Mouse (Mus musculus): ENCODE data around the gene Anks4b. TPM values are rescaled to one million over a fixed set of nuclear protein-coding genes. Genes with fewer than 3 reads are reported as not detected.
A peak's percentile ranks its signal among the peaks of the same experiment; 100 is the strongest.

The Anks4b gene
- under 1 TPM; 0.10 TPM for total RNA-seq (2021)
- long read RNA-seq, experiment 1, result 0 reads
- long read RNA-seq, experiment 2, result 0 reads

DNA sequence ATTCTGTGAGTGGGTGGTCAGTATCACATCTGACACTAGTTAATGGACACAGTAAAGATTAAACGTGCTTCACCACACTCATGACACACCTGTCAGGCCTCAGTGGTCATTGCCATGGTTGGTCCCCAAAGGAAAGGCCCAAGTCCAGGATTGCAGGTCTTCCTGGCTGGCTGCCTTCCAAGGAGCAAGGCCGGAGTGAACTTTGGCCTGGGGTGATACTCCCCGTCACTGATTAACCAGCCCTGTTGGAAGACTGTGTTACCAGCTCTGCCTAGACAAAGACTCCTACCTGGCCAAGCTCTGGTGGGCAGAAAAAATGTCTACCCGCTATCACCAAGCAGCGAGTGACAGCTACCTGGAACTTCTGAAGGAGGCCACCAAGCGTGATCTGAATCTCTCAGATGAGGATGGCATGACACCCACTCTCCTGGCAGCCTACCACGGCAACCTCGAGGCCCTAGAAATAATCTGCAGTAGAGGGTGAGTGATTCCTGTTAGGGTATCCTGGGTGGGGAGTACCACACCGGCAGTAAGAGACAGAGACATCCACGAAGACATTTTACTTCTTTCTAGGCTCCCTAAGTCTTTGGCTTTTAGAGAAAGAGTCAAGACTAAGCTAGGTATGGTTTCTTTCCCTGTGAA lies at the start of gene Anks4b:
Gene Anks4b (plus strand): TSS at position 256 of the 642 bp plus-strand sequence.
- no peak for DNase-seq (ENCODE audit: low spot score in 2 of 2)

DNA sequence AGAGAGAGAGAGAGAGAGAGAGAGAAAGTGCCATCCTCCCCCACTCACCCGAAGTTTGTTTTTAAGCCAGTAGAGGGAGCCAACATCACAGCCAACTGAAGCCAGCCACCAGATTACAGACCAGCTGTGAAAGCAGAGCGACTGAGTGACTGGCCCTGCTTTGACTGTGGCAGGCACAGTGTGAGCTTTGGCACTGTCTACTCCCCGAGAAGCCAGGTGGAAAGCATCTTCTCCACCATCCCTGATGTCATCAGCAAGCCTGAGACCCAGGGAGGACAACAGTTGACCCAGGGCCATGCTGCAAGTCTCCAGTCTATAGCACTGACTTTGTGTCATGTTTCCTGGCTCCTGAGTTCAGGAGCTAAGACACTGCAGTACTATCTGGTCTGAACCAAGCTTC lies 48.8 kb upstream of the Anks4b start:
- peak; percentile 26 to 58 for DNase-seq (ENCODE audit: low spot score in 2 of 2)

DNA sequence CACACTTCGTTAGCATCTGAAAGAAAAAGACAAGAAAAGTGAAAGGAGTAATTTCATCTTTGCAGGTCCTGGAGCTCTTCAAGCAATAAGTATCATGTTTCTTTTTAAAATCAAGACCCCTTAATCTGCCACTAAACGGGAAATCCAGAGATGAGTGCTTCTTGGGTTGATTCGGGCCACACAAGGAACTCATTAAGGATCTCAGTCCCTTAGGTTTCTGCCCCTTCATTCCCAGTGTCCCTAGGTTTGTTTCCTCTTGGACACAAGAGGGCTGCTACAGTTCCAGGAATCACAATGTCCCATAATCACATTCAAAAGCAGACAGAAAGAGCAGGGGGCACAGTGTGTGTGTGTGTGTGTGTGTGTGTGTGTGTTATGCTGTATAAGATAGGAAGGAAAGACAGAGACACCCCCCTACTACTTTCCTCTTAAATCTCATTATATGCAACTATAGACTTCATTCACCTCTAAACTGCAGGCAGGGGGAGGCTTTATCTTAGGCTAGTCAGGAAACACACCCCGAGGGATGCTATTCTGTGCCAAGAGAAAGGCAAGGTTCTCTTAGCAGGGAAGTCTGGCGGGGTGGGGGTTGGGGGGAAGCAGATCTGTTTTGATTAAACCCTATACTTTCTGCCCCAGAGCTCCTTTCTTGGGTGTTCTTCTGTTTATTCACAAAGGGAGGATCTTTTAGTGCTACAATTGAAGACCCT lies 46.5 kb upstream of the Anks4b start:
- no peak for DNase-seq (ENCODE audit: low spot score in 2 of 2)

DNA sequence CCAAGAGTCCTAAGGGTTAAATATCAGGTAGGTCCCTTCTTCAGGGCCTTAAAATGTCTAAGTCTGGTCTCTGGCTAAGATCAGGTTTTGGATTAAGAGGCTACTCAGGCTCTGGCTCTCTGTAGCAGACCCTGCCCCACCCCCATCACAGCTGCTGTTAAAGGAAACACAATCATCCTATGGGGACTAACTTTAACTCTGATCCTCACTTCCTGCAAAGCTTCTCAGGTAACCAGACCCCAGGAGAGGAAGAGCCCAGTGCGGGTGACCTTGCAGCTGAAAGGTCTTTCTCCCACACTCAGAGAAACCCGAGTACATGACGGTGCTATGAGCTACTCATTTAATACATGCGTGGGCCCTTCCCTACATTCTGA lies 46.0 kb upstream of the Anks4b start:
- DNase-seq (ENCODE audit: low spot score in 2 of 2), result no peak

DNA sequence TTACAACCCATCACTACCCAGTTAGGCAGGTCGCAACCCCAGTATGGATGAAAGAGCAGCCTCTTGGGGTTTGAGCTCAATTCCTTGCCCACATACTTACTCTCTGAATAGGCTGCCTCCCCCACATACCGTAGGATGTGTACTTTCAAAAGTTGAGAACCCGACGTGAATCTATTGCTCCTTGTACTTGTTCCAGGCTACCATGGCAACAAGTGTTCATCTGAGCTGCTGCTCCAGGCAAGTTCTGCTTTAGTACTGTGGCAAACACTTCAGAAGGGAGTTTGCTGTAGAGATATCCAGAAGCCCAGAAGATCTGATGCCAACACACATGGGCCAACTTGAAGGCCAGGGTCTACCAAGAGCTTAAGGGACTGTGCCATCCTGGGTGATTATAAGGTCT lies 44.7 kb upstream of the Anks4b start:
- DNase-seq (ENCODE audit: low spot score in 2 of 2), result no peak

DNA sequence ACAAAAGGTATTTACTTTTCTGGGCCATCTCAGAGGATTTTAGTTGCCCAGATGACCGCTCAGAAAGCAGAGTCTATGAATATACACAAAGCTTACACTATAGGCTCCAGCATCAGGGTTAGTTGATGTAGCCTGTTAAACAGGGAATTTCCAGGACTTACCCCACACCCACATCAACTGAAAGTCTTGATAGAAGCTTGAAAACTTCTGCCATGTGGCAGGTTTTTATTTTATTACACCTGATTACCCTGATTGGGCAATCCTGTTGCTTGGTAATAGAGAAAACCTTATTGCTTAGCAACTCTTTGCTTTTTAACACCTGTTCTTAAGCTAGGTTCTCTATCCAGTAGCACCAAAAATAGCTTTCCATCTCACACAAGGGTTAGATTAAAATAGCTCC lies 30.9 kb upstream of the Anks4b start:
- no peak for DNase-seq (ENCODE audit: low spot score in 2 of 2)

DNA sequence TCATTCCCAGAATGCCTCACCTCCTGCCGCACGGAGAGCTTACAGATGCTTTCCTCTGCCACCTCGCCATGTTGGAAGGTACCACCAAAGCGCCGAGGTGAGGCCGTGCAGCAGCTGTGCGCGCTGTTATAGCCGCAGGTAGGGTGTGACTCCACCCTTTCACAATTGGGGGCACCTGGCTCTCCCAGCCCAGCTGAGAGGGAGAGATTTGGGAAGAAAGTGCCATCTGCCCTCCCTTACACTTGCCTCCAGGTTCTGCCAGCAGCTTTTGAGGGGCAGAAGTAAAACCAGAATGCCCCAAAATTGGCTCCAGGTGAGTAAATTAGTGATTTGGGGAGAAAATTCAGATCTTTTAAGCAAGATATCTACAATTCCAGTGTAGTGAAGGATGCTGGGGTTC lies 28.5 kb upstream of the Anks4b start, which contains the start of gene Zp2:
Gene Zp2 (minus strand): TSS at position 101 of the 400 bp plus-strand sequence.
- no peak for DNase-seq (ENCODE audit: low spot score in 2 of 2)

DNA sequence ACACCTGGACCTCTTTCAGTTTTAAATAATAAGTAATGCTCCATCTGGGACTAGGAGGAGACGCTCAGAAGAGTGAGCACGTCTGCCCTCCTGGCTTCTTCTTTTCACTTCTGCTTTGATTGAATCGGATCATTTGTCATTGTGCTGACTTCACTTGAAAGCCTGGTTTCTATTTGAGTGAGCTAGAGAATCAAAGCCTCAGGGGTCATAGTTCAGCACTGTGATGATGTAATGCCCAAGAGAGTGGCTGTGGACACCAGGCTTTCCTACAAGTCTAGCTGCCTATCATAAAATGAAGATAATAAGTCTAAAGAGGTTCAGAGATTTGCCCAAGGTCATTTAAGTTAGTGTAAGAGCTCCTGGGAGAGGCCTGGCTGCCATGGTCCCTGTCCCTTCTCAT lies 23.4 kb upstream of the Anks4b start:
- no peak for DNase-seq (ENCODE audit: low spot score in 2 of 2)

DNA sequence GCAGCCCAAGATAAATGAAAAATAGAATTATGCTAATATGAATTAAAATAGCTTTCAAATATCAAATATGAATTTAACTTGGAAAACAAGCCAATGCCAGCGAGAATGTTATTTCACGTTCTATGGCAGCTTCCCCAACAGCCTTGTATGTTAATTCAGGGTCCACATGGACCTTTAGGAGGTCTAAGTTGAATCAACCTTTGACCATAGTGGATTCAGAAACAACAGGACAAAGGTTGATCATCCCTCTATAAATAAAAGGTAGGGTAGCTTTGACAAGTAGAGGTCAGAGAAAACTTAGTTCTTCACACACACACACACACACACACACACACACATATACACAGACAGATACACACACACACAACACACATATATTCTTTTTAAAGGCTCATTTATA lies 22.8 kb upstream of the Anks4b start:
- DNase-seq (ENCODE audit: low spot score in 2 of 2), result no peak

DNA sequence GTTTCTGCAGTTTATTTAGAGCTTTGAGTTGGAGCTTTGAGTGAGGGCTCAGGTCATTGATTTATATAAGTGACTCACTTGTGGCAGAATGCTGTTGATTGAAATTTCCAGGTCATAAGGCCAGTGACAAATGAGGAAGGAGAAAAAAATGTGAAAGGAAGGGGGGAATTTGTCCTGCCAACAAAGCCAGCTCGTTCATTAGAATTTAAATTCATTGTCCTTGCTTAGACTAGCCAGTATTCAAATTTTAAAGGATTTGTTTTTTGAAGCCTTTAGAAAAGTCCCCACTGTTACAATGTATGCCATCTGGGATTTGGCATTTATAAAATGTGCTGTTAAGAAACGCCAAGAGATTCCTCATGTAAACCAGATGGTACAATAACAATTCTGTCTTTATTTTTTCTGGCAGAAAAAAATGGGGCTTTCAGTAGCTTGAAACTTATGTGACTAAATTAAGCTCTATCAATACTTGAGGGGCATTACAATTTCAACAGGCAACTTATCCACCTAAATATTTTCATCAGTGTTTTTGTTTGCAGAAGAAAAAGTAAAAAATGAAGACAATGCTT lies 16.7 kb upstream of the Anks4b start:
- no peak for DNase-seq (ENCODE audit: low spot score in 2 of 2)

DNA sequence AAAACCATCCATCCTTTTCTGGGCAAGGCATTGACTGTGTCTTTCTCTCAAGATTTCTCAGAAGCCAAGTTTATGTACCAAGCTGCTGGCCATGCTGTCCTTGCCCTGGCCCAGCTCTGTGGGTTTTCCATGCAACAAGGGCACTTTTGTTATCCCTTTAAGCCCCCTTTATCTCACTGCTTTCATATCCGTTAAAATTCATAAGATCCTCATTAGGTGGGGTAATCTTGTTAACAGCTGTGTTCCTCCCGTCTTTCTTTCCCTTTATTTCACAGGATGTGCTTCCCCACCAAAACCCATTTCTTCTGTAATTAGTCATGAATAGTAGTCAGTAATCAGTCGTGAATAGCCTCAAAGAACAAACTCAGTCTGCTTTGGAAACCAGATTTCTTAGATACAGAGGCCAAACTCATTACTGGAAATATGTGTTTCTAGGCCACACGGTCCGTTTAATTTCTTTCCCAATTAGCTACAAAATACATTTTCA lies 16.0 kb upstream of the Anks4b start:
- no peak for DNase-seq (ENCODE audit: low spot score in 2 of 2)

DNA sequence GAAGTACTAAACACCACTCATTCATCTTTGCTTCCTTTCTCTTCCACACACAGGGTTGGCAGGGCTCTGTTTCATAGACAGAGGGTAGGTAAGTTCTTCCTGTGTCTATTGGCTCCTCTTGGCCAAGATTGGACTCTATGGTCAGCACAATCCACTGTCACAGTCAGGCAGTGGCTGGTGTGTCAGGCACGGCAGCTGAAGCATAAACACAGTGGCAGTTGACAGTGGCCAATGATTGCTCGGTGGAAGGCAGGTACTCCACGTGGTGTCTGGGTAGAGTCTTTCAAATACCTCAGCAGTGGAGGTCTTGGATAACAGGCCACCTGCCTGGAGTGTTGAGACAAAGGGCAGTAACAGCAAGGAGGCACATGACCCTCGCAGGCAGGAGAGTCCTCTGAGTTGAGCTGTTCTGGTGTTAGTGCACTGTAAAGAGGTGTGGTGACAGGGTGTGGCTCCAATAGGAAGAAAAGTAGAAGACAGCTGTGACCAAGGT lies 15.5 kb upstream of the Anks4b start:
- no peak for DNase-seq (ENCODE audit: low spot score in 2 of 2)

DNA sequence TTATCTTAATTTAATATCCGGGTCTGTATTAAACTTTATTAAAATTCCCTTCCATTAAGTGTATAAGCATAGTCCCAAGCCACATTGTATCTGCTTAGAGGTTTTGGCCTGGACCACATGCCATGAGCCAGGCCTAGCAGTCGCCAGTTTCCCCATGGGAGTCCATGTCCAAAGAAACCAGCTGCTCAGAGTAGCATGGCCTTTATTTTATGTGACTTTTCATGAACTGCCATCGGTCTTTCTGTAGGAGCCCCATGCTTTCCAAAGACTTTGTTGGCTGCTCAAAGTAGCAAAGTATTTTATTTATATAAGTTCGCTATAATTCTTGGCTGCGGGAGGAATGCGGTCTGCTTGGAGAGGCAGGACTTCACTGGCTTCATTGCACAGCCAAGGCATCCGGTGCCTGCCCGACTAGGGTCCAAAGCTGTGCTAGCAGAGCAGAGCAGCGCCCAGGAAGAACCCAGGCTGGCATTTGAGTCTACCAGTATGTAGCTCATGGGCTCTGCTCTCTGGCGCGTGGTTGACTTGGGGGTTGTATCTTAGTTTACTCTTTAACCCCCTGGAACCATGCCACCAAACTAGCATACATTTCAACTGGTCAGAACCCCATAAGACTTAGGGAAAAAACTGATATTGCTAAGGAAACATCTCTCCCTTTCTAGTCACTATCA lies 9.9 kb upstream of the Anks4b start:
- no peak for DNase-seq (ENCODE audit: low spot score in 2 of 2)

DNA sequence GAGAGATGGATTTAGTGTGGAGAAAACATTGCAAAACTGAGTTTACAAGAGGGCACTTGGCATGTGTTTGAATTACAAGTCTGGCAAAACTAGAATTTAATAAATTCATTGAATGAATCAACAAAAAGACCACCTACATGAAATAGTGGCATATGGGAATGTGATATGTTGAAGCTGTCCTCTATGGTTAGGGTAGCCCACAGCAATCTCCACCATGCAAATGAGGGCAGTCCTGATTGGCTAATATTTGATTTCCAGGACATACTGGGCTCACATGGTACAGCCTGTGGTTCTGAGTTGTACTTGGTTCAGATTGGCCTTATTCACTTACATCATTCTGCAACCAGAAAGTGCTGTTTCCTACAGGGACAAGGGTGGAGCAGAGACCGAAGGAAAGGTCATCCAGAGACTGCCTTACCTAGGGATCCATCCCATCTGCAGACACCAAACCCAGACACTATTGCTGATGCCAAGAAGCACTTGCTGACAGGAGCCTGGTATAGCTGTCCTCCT lies 1.4 kb upstream of the Anks4b start:
- no peak for DNase-seq (ENCODE audit: low spot score in 2 of 2)

DNA sequence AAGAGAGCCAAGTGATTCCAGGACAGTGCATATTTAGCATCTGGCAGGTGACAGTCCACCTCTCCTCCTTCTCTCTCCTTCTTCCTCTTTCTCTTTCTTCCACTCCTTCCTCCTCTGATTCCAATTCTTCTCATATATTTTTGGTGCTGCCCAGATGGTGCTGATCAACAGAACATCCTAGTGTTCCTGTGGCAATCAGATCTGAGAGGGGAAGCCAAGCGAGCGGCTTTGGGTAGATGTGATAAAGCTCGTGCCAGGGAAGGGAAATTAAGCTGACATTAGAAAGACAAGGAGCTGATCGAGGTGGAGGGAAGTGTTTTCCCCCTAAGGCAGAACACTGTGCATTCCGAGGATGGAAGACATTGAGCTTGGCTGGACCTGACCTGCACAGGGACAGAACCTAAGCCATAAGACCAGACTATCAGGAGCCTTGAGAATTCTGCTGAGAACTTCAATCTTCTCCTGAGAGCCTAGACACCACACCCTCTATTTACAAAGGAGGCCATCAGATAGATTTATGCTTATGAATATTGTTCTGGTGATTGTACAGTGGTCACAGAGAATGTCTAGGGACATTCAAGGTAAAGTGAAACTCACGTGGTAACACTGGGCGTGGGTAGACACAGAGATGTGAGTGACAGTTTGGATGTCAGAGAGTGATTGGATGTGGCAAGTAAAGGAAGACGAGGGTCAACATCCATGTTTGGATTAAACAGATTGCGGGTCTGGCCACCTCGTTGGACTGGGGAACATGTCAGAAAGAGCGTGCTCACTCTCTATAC lies 1.3 kb downstream of the Anks4b start:
- DNase-seq (ENCODE audit: low spot score in 2 of 2), result no peak

DNA sequence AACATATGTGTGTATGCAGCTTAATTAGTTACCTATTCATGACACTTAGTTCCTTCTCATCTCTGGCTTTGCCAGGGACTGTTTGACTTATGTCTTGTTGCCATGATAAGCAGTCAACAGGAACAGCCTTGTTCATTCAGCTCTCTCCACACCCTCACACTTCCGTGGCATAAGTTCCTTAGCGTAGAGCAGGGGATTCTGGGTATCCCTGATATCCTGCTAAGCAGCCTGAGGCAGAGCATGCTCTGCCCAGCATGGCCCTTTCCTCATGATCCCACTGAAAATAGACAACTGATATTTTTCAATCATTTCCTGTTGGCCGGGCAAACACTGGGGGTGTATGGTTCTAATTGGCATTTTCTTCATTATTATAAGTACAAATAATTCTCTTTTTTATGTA lies 4.0 kb downstream of the Anks4b start:
- DNase-seq (ENCODE audit: low spot score in 2 of 2), result no peak

DNA sequence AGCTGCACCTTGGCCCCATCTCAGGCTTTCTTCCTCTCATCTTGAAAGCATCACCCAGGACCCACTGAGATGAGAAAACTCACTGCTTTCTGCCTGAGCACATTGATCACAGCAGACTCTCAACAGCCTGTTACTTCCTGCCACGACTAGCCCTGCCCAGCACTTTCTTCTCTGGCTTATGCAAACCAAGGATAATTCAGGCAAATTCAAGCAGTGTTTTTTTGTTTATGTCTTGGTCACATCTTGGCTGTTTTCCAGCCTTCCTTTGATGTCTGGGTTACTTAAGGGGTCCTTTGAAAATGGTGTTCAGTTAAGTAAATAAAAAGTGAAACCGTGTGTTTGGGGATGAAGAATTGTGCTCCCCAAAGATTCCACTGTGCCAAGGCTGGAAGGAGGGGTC lies 5.3 kb downstream of the Anks4b start:
- DNase-seq (ENCODE audit: low spot score in 2 of 2), result no peak

DNA sequence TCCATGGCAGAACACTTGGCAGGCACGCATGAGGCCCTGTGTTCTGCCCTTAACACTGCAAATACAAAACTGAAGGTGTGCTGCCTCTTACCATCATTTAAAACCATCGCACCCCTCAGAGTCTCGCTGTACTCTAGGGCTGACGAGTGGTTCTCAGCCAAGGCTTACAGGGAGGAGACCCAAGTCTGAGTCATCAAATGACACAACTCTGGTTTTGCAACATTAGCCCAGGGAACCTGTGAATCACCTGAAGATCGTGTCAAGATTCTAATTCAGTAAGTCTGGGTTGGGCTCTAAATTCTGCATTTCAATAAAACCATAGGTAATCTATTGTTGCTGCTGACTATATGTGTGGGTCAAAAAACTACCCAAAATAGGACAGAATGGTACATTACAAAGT lies 6.9 kb downstream of the Anks4b start:
- no peak for DNase-seq (ENCODE audit: low spot score in 2 of 2)

DNA sequence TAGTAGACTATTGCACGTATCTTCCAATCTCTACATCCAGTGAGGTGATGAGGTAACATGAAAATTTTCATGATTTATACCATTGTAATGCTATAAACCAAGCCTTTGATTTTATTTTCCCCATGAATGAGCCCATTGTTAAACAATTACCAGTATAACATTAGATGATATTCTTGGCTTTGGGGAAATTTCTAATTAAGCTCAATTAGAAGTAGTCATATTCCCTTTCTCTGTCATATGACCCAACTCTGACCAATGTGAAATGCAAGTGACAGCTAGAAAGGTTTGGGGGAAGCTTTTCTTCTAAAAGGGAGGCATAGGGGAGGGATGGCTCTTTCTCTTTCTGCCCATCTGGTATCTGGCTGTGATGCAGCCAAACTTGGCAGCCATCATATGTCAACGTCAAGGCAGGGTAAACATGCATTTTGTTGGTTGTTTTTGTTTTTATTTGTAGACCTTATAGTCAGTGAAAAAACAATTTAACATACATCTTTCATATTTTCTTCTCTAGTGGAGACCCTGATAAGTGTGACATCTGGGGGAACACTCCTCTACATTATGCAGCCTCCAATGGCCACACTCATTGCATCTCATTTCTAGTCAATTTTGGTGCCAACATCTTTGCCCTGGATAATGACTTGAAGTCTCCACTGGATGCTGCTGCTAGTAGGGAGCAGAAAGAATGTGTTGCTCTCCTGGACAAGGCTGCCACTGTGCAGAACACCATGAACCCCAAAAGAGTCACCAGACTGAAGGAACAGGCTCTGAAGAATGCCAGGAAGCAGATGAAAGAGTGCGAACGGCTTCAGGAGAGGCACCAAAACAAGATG lies 8.0 kb downstream of the Anks4b start:
- DNase-seq (ENCODE audit: low spot score in 2 of 2), result no peak

DNA sequence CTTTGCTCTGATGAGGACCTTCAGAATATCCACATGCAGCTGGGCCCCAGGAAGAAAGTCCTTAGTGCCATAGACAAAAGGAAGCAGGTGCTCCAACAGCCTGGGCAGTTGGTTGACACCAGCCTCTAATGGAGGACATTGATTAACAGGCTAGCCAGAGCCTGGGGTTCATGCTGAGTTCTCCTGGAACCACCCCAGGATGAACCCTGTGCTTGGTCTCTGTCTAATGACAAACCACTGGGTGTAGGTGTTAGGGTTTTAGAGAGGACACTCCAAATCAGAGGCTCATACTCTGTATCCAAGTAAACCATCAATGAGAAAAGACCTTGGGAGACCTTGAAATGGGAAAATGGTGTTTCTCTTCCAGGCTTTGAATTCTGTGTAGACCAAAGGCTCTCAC lies 9.2 kb downstream of the Anks4b start:
- no peak for DNase-seq (ENCODE audit: low spot score in 2 of 2)

All from gastrocnemius, postnatal 4 days (tissue).